Mouse (Mus musculus): ENCODE data around the gene Grxcr1. TPM values are rescaled to one million over a fixed set of nuclear protein-coding genes. Genes with fewer than 3 reads are reported as not detected.

Grxcr1 gene
- polyA plus RNA-seq, 1 experiment from 2014 or later, result not detected

DNA sequence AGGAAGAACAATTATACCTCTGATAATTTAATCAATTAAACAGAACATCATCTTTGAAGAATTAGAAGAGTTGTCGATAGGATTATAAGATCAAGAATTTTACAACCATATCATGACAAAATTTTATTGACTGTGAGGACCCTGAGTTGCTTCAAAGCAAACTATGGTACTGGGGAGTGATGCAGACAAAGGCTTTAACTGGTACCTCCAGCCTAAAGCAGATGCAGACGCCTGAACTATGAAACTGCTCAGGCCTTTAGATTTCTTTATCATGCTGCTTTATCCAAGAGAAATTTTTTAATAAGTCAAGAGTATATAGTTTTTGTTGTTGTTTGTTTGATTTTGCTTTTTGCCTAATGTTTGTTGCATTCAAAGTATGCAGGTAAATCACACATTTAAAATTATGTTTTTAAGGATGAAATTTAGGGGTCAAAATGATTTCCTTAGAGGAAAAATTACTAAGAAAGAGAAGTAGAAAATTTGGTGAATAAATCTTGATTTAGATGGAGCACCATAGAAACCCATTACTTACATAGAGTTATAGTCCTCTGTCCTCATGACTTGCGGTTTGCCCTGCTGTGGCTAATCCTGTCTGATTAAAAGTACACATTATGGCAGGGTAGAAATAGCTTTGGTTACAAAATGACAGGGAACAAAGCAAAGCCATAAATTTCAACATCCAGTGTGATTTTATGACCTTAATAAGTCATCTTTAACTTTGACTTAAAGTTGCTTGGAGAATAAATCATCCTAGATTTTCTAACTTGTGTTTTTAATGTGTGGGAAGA is 97.4 kb downstream of the Grxcr1 start:
- no peaks in the 10 kb centered on the region for H3K36me3 ChIP-seq (ENCODE audit: inconsistent target)
- 74% methylated on average over 3 of the region's 3 CpGs for WGBS (ENCODE audit: missing documents)
- no peak overlapping the region for H3K27ac ChIP-seq
- H3K4me3 ChIP-seq (ENCODE audit: inconsistent target), result no peak overlapping the region
- H3K79me2 ChIP-seq (ENCODE audit: inconsistent target), result no peaks in the 10 kb centered on the region

DNA sequence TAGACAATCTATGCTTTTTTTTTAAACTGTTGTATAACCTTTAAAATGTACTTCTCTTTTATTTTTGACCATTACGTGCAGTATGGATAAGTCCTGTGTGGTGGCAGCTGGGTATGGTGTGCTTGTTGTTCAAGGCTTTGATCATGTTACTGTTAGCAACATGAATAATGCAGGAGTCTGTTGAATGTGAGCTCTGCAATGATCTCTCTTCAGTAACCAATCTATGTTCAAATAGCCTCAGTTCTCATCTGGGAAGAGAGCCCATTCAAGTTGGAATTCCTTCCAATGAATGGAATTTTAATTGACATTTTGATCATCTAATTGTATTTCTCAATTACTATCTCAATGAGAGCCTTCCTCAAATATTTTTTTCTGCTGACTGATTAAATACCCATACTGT is 115.2 kb downstream of the Grxcr1 start:
- Histone ChIP-seq H3K79me2 (ENCODE audit: inconsistent target) (no peaks in the 10 kb centered on the region), H3K36me3 (ENCODE audit: inconsistent target) (no peaks in the 10 kb centered on the region), H3K4me3 (ENCODE audit: inconsistent target) (no peak overlapping the region), H3K27ac (no peak overlapping the region)
- 91% methylated on average over 1 of the region's 1 CpGs for WGBS (ENCODE audit: missing documents)

DNA sequence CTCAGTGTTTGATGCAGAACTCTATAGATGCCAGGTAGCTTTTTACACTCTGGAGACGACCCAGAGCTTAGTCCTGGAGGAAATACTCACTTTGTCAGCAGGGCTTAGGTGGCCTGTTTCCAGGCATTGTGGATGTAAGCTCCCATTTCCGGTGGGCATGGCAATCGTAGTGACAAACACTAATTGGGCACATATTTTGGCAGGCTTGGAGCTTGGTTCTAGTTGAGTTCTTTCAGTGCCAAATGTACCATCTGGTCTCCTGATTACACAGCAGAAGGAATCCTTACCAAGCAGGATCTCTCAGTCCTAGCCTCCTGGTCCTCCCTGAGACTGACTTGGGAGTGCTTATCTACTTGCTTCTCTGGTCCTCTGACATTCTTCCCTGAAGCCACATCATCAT is 118.3 kb downstream of the Grxcr1 start:
- Histone ChIP-seq H3K36me3 (ENCODE audit: inconsistent target) (no peaks in the 10 kb centered on the region), H3K27ac (no peak overlapping the region), H3K79me2 (ENCODE audit: inconsistent target) (no peaks in the 10 kb centered on the region), H3K4me3 (ENCODE audit: inconsistent target) (no peak overlapping the region)
- WGBS (ENCODE audit: missing documents), result 40% methylated on average over 3 of the region's 3 CpGs

DNA sequence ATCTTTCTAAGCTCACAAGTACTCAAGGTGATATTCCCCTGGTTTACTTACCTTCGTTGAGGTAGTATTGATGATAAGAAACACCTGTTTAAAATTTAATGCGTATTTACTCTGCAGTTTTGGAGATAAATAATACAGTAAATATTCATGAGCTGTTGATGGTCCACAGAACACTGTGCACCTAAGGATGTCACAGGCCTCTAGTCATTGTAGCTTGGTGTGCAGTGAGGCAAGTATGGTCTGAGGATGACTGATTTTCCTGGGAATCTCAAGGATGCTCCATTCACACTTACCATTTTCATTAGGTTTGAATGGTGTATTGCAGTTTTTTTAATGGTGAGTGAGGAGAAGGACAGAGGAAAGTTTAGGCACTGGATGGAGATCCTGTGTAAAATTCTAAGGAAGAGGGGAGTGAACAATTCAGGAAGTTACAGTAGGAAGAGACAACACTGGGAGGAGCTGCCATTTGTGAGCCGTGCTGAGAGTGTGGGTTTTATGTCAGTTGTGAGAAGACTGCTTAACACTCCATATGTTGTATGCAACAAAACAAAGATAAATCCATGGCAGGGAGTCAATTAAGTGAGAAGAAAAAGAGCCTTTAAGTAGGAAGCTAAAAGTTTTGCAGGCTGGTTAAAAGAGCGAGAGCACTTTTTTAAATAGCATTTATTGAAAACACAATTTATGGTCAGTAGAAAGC is 118.9 kb downstream of the Grxcr1 start:
- no peaks in the 10 kb centered on the region for H3K79me2 ChIP-seq (ENCODE audit: inconsistent target)
- 81% methylated on average over 4 of the region's 4 CpGs for WGBS (ENCODE audit: missing documents)
- H3K27ac ChIP-seq, result no peak overlapping the region
- H3K36me3 ChIP-seq (ENCODE audit: inconsistent target), result no peaks in the 10 kb centered on the region
- no peak overlapping the region for H3K4me3 ChIP-seq (ENCODE audit: inconsistent target)

DNA sequence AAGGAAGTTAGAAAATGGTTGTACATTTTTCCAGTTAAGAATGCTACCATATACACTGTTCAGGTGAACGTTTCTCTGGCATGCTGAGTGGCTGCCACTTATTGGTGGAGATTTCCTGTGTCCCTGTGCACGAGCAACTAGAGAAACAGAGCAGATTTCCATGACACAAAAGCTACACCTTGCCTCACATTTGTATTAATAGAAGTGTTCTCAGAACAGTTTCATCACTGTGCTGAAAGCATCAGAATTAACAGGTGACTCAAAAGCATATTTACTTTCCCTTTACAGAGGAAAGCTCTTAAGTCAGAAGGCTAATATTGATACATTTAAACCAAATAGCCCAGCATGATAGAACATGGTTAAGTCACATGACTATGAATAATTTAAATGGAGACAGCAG is 130.9 kb downstream of the Grxcr1 start:
- Histone ChIP-seq H3K36me3 (ENCODE audit: inconsistent target) (no peaks in the 10 kb centered on the region), H3K27ac (no peak overlapping the region), H3K4me3 (ENCODE audit: inconsistent target) (no peak overlapping the region), H3K79me2 (ENCODE audit: inconsistent target) (no peaks in the 10 kb centered on the region)
- WGBS (ENCODE audit: missing documents), result 56% methylated on average over 2 of the region's 2 CpGs

DNA sequence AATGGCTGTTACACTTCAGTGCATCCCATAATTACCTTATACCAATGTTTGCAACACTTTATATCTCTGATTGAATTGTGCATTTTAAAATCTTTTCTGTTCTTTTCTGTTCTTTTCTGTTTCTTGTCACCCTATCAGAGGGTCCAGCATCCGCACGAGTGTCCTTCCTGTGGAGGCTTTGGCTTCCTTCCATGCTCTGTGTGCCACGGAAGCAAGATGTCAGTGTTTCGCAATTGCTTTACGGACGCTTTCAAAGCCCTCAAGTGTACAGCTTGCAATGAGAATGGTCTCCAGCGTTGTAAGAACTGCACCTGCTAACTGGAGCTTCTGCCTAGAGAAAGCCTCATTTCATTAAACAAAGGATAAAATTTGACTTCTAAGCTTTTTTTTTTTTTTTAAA is 134.3 kb downstream of the Grxcr1 start:
- WGBS (ENCODE audit: missing documents), result 20% methylated on average over 7 of the region's 7 CpGs
- Histone ChIP-seq H3K36me3 (ENCODE audit: inconsistent target) (no peaks in the 10 kb centered on the region), H3K27ac (no peak overlapping the region), H3K79me2 (ENCODE audit: inconsistent target) (no peaks in the 10 kb centered on the region), H3K4me3 (ENCODE audit: inconsistent target) (no peak overlapping the region)

Other genes with a start within 250 kb of the Grxcr1 start
- gene Atp8a1, start 184.4 kb upstream of the Grxcr1 start, polyA plus RNA-seq (2018), result 24.4 to 43.8 TPM (median 40.1 TPM) in 3 replicates
- gene Gm5108, start 90.2 kb upstream of the Grxcr1 start, polyA plus RNA-seq (2018), result not detected in 3 replicates
- gene Gm21905, start 85.4 kb upstream of the Grxcr1 start, polyA plus RNA-seq (2018), result not detected in 3 replicates